Mouse (Mus musculus) adrenal gland (tissue): Measurements from ENCODE around the gene Rangap1.
"Not testable (repeated sequence)": the region's sequence is repeated elsewhere in the genome, so short reads cannot be mapped to it uniquely, and the experiment has no call there.

Experiments used
- intact Hi-C: fragments of 180-260 bp; cut with DNase I; formaldehyde crosslinking; loops from one replicate; pipeline ENCODE4 v1.15.1; 2025

The Rangap1 gene

GRCm38 (mm10) chr15:81745601-81746114, 328 bp upstream of the Rangap1 start:
- intact Hi-C loops = loop anchor here (5.0 kb wide), 1 partner anchor 62 kb away; no protein-coding TSS in a partner anchor

- intact Hi-C loops = not testable (repeated sequence)
These were observed 3.0 kb downstream of the Rangap1 start for GRCm38 (mm10) chr15:81742368-81742767.

- intact Hi-C loops = loop anchor here (10.0 kb wide), 1 partner anchor 175 kb away; no protein-coding TSS in a partner anchor
These were observed 5.4 kb downstream of the Rangap1 start for GRCm38 (mm10) chr15:81739924-81740323.

GRCm38 (mm10) chr15:81739296-81739695, 6.0 kb downstream of the Rangap1 start:
- intact Hi-C loops = loop anchor here (10.0 kb wide), 1 partner anchor 176 kb away; no protein-coding TSS in a partner anchor

- intact Hi-C loops = loop anchor here (10.0 kb wide), 1 partner anchor 180 kb away; no protein-coding TSS in a partner anchor
These were observed 10.3 kb downstream of the Rangap1 start for GRCm38 (mm10) chr15:81735075-81735474.

GRCm38 (mm10) chr15:81729792-81730635, 15.3 kb downstream of the Rangap1 start:
- intact Hi-C loops = loop anchor here (10.0 kb wide), 1 partner anchor 185 kb away; no protein-coding TSS in a partner anchor

GRCm38 (mm10) chr15:81729241-81729791, 16.0 kb downstream of the Rangap1 start:
- intact Hi-C loops = no loop called here

- intact Hi-C loops = no loop called here
These were observed 19.4 kb downstream of the Rangap1 start for GRCm38 (mm10) chr15:81725965-81726364.

- intact Hi-C loops = no loop called here
These were observed 21.7 kb downstream of the Rangap1 start for GRCm38 (mm10) chr15:81723653-81724052.

- intact Hi-C loops = no loop called here
These were observed 23.0 kb downstream of the Rangap1 start for GRCm38 (mm10) chr15:81722361-81722760.

GRCm38 (mm10) chr15:81719139-81719531, 26.2 kb downstream of the Rangap1 start:
- intact Hi-C loops = no loop called here

- intact Hi-C loops = no loop called here
These were observed 26.8 kb downstream of the Rangap1 start for GRCm38 (mm10) chr15:81718336-81719138.

- intact Hi-C loops = no loop called here
These were observed 31.6 kb downstream of the Rangap1 start for GRCm38 (mm10) chr15:81713742-81714141.

GRCm38 (mm10) chr15:81710801-81711200, 34.5 kb downstream of the Rangap1 start:
- intact Hi-C loops = no loop called here

- intact Hi-C loops = no loop called here
These were observed 35.6 kb downstream of the Rangap1 start for GRCm38 (mm10) chr15:81709686-81710085.

GRCm38 (mm10) chr15:81708991-81709390, 36.3 kb downstream of the Rangap1 start:
- intact Hi-C loops = no loop called here

- intact Hi-C loops = no loop called here
These were observed 42.2 kb downstream of the Rangap1 start for GRCm38 (mm10) chr15:81703094-81703489.

GRCm38 (mm10) chr15:81702306-81703093, 42.8 kb downstream of the Rangap1 start:
- intact Hi-C loops = no loop called here

- intact Hi-C loops = not testable (repeated sequence)
These were observed 44.0 kb downstream of the Rangap1 start for GRCm38 (mm10) chr15:81701350-81701749.

- intact Hi-C loops = no loop called here
These were observed 44.7 kb downstream of the Rangap1 start for GRCm38 (mm10) chr15:81700601-81701000.

GRCm38 (mm10) chr15:81700161-81700560, 45.2 kb downstream of the Rangap1 start:
- intact Hi-C loops = no loop called here
